Mouse (Mus musculus) macrophage (primary cell): ENCODE results near the gene Plxna3. TPM values are rescaled to one million over a fixed set of nuclear protein-coding genes. Genes with fewer than 3 reads are reported as not detected.

Source experiments
- polyA plus RNA-seq: library from polyadenylated mRNA; stranded (reverse); fragments of 250-400 nt; gene quantifications from 3 replicates; pipeline ENCODE4 v1.2.4, GENCODE M21; 2018; ENCODE audit warnings: inconsistent platforms

Gene Plxna3
- polyA plus RNA-seq, 1 experiment from 2014 or later, result 2.2 TPM

Other genes with a start within 250 kb of the Plxna3 start
- gene Opn1mw, start 201.6 kb upstream of the Plxna3 start, polyA plus RNA-seq, result not detected in 3 replicates
- gene Mecp2, start 193.7 kb upstream of the Plxna3 start, polyA plus RNA-seq, result 13.0 to 16.3 TPM (median 15.6 TPM) in 3 replicates
- not detected in 3 replicates for gene Tex28, start 161.2 kb upstream of the Plxna3 start, polyA plus RNA-seq
- gene Tktl1, start 151.8 kb upstream of the Plxna3 start, polyA plus RNA-seq, result not detected in 3 replicates
- gene Flna, start 79.2 kb upstream of the Plxna3 start, polyA plus RNA-seq, result 167 to 435 TPM (median 388 TPM) in 3 replicates
- gene Emd, start 74.4 kb upstream of the Plxna3 start, polyA plus RNA-seq, result 35.7 to 94.2 TPM (median 47.2 TPM) in 3 replicates
- gene Rpl10, start 58.3 kb upstream of the Plxna3 start, polyA plus RNA-seq, result 1,104 to 3,117 TPM (median 2,186 TPM) in 3 replicates
- 20.9 to 53.4 TPM (median 35.7 TPM) in 3 replicates for gene Taz, start 47.2 kb upstream of the Plxna3 start, polyA plus RNA-seq
- gene Dnase1l1, start 46.7 kb upstream of the Plxna3 start, polyA plus RNA-seq, result 142 to 185 TPM (median 160 TPM) in 3 replicates
- 423 to 572 TPM (median 484 TPM) in 3 replicates for gene Atp6ap1, start 32.0 kb upstream of the Plxna3 start, polyA plus RNA-seq
- 40.7 to 86.1 TPM (median 74.6 TPM) in 3 replicates for gene Gdi1, start 24.1 kb upstream of the Plxna3 start, polyA plus RNA-seq
- 106 to 278 TPM (median 113 TPM) in 3 replicates for gene Fam50a, start 16.0 kb upstream of the Plxna3 start, polyA plus RNA-seq
- gene Lage3, start 24.6 kb downstream of the Plxna3 start, polyA plus RNA-seq, result 25.6 to 62.6 TPM (median 35.9 TPM) in 3 replicates
- 17.1 to 29.5 TPM (median 25.0 TPM) in 3 replicates for gene Ubl4a, start 44.2 kb downstream of the Plxna3 start, polyA plus RNA-seq
- gene Slc10a3, start 44.3 kb downstream of the Plxna3 start, polyA plus RNA-seq, result 25.6 to 29.5 TPM (median 27.5 TPM) in 3 replicates
- gene Fam3a, start 64.2 kb downstream of the Plxna3 start, polyA plus RNA-seq, result 24.1 to 37.8 TPM (median 27.4 TPM) in 3 replicates
- 21.1 to 27.6 TPM (median 22.4 TPM) in 3 replicates for gene Ikbkg, start 64.2 kb downstream of the Plxna3 start, polyA plus RNA-seq
- 140 to 235 TPM (median 171 TPM) in 3 replicates for gene G6pdx, start 100.1 kb downstream of the Plxna3 start, polyA plus RNA-seq
- not detected in 3 replicates for gene Gm6880, start 152.3 kb downstream of the Plxna3 start, polyA plus RNA-seq
- not detected in 3 replicates for gene Olfr1326-ps1, start 245.8 kb downstream of the Plxna3 start, polyA plus RNA-seq